14 mouse cellular contexts compared by ENCODE assay signal in the genomic region with DNA sequence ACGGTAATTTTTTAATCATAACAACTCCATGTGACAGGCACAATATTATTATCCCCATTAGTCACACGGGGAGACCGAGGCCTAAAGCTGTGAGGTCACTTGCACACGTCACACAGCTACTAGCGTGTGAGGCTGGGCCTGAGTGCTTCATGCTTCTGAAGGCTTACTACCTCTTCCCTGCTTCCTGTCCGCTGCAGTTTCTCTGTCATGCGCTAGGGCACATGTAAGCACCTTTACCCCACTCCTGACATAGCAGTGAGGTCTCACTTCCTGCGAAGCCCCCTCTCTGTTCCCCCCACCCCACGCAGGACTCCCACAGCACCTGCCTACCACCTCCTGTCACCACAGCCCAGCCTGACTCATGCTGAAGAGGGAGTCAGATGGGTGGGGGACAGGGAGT. TPM values are rescaled to one million over a fixed set of nuclear protein-coding genes. Genes with fewer than 3 reads are reported as not detected.
DNase-seq lines count a peak whose midpoint lies in the region; ATAC-seq lines count a peak whose summit lies in the region.
"Had no signal": no experiment of that assay in that cellular context is flagged by ENCODE, and none has a peak within 500 bp of the region (broad histone marks: within the 10 kb centered on the region; RNA-seq: fewer than 3 reads in every experiment).

No protein-coding gene starts in this region.

- no peaks in the 10 kb centered on the region for H3K9me3 ChIP-seq in forebrain, embryonic 16.5 days (ENCODE audit: control insufficient read depth, low read length)
- no peaks in the 10 kb centered on the region for H3K9me3 ChIP-seq in forebrain, embryonic 14.5 days (replicated peaks; ENCODE audit: control insufficient read depth, low read length)
- H3K9me3 ChIP-seq in lung, embryonic 16.5 days (ENCODE audit: control insufficient read depth, low read length): no peaks in the 10 kb centered on the region
- no peaks in the 10 kb centered on the region for H3K9me3 ChIP-seq in intestine, embryonic 15.5 days
- H3K9me3 ChIP-seq in liver, embryonic 11.5 days (ENCODE audit: control insufficient read depth, low read length): no peaks in the 10 kb centered on the region

- H3K27me3 ChIP-seq in forebrain, embryonic 16.5 days (replicated peaks; ENCODE audit: control insufficient read depth, insufficient read depth, low read length): no peaks in the 10 kb centered on the region
- H3K27me3 ChIP-seq in forebrain, embryonic 14.5 days (replicated peaks; ENCODE audit: control insufficient read depth, insufficient read depth, low read length): no peaks in the 10 kb centered on the region
- H3K27me3 ChIP-seq in lung, embryonic 16.5 days (ENCODE audit: control insufficient read depth, insufficient read depth, low read depth, low read length): no peaks in the 10 kb centered on the region
- H3K27me3 ChIP-seq in intestine, embryonic 15.5 days (replicated peaks): no peaks in the 10 kb centered on the region
- H3K27me3 ChIP-seq in liver, embryonic 11.5 days (replicated peaks; ENCODE audit: control insufficient read depth, insufficient read depth, low read length): no peaks in the 10 kb centered on the region

- H3K4me1 ChIP-seq in forebrain, embryonic 16.5 days (replicated peaks; ENCODE audit: control insufficient read depth, insufficient read depth, low read length): peaks cover 63% of the 10 kb centered on the region
- peaks cover 40% of the 10 kb centered on the region for H3K4me1 ChIP-seq in forebrain, embryonic 14.5 days (ENCODE audit: control insufficient read depth, insufficient read depth, low read length)
- H3K4me1 ChIP-seq in lung, embryonic 16.5 days (replicated peaks; ENCODE audit: control insufficient read depth, insufficient read depth, low read length): peaks cover 8% of the 10 kb centered on the region
- H3K4me1 ChIP-seq in intestine, embryonic 15.5 days (replicated peaks): peaks cover 15% of the 10 kb centered on the region
- H3K4me1 ChIP-seq in liver, embryonic 11.5 days (replicated peaks; ENCODE audit: control insufficient read depth, insufficient read depth, low read length): peaks cover 32% of the 10 kb centered on the region

- no peak overlapping the region for H3K9ac ChIP-seq in forebrain, embryonic 16.5 days (replicated peaks; ENCODE audit: low read depth, low read length)
- no peak overlapping the region for H3K9ac ChIP-seq in forebrain, embryonic 14.5 days (ENCODE audit: low read length)
- no peak overlapping the region for H3K9ac ChIP-seq in lung, embryonic 16.5 days (ENCODE audit: low read length)
- no peak overlapping the region for H3K9ac ChIP-seq in intestine, embryonic 15.5 days
- H3K9ac ChIP-seq in liver, embryonic 11.5 days (ENCODE audit: low read depth, low read length): no peak overlapping the region
- H3K9ac ChIP-seq: liver, postnatal 0 days had no signal

- no peak overlapping the region for H3K4me3 ChIP-seq in forebrain, embryonic 16.5 days (replicated peaks; ENCODE audit: low read length)
- H3K4me3 ChIP-seq in forebrain, embryonic 14.5 days (ENCODE audit: low read depth, low read length): no peak overlapping the region
- no peak overlapping the region for H3K4me3 ChIP-seq in lung, embryonic 16.5 days (ENCODE audit: low read length)
- no peak overlapping the region for H3K4me3 ChIP-seq in intestine, embryonic 15.5 days (replicated peaks)
- H3K4me3 ChIP-seq in liver, embryonic 11.5 days (ENCODE audit: low read depth, low read length): no peak overlapping the region

- H3K27ac ChIP-seq in forebrain, embryonic 16.5 days (ENCODE audit: low read length): no peak overlapping the region
- H3K27ac ChIP-seq in forebrain, embryonic 14.5 days (ENCODE audit: low read depth, low read length): no peak overlapping the region
- H3K27ac ChIP-seq in lung, embryonic 16.5 days (ENCODE audit: low read length): no peak overlapping the region
- H3K27ac ChIP-seq in intestine, embryonic 15.5 days: no peak overlapping the region
- no peak overlapping the region for H3K27ac ChIP-seq in liver, embryonic 11.5 days (ENCODE audit: low read depth, low read length)

- no peak for DNase-seq in forebrain, embryonic 14.5 days (ENCODE audit: low spot score)
- DNase-seq in lung, postnatal 10 days: no peak
- peak; percentile 28 to 44 for DNase-seq in thymus, postnatal 10 days (ENCODE audit: low spot score in 2 of 2)
- DNase-seq in liver, embryonic 11.5 days (ENCODE audit: low spot score): no peak
- no peak for DNase-seq in kidney, postnatal 36 days
- DNase-seq: adrenal gland, postnatal 25 days; cerebellum, adult 11-12 months; embryo, embryonic 11 days; heart, postnatal 36 days; left cerebral cortex, postnatal 4 days; liver, postnatal 0 days had no signal

- ATAC-seq in forebrain, embryonic 16.5 days: peak; percentile 21; the same call in 1 of the 2 replicates
- no peak for ATAC-seq in forebrain, embryonic 14.5 days
- ATAC-seq in lung, embryonic 16.5 days (ENCODE audit: low read depth): peak; percentile 15; the same call in 1 of the 2 replicates
- ATAC-seq in intestine, embryonic 15.5 days: peak; percentile 35
- no peak for ATAC-seq in liver, embryonic 11.5 days (replicated peaks; ENCODE audit: low FRiP score)

- 87% methylated on average over 9 of the region's 9 CpGs for WGBS in forebrain, embryonic 16.5 days
- WGBS in forebrain, embryonic 14.5 days: 87% methylated on average over 9 of the region's 9 CpGs
- WGBS in lung, embryonic 16.5 days: 71% methylated on average over 9 of the region's 9 CpGs
- WGBS in intestine, embryonic 15.5 days: 68% methylated on average over 9 of the region's 9 CpGs
- 79% methylated on average over 9 of the region's 9 CpGs for WGBS in liver, embryonic 11.5 days

- no peaks in the 10 kb centered on the region for H3K36me3 ChIP-seq in forebrain, embryonic 16.5 days (ENCODE audit: control insufficient read depth, insufficient read depth)
- H3K36me3 ChIP-seq in forebrain, embryonic 14.5 days (ENCODE audit: control insufficient read depth, insufficient read depth, low read length): no peaks in the 10 kb centered on the region
- no peaks in the 10 kb centered on the region for H3K36me3 ChIP-seq in lung, embryonic 16.5 days (ENCODE audit: control insufficient read depth, insufficient read depth, low read length)
- H3K36me3 ChIP-seq in intestine, embryonic 15.5 days: no peaks in the 10 kb centered on the region
- H3K36me3 ChIP-seq in liver, embryonic 11.5 days (ENCODE audit: control insufficient read depth, insufficient read depth, low read length): no peaks in the 10 kb centered on the region; the same call in 1 of the 2 replicates

- H3K4me2 ChIP-seq in forebrain, embryonic 16.5 days (ENCODE audit: low read length): no peak overlapping the region
- H3K4me2 ChIP-seq in forebrain, embryonic 14.5 days (ENCODE audit: low read length): no peak overlapping the region
- no peak overlapping the region for H3K4me2 ChIP-seq in lung, embryonic 16.5 days (ENCODE audit: low read depth, low read length)
- no peak overlapping the region for H3K4me2 ChIP-seq in intestine, embryonic 15.5 days (replicated peaks)
- H3K4me2 ChIP-seq in liver, embryonic 11.5 days: no peak overlapping the region

RNA-seq across cellular contexts. Expression of gene Fyn, which starts 8.0 kb away (rescaled TPM):
- 74.4 and 75.7 TPM in 2 replicates for polyA plus RNA-seq in forebrain, embryonic 16.5 days (2015; fragmentation: Nextera tagmentation; extraction: Ambion mirVana)
- polyA plus RNA-seq in forebrain, embryonic 14.5 days (2014; fragmentation: Nextera tagmentation; extraction: Ambion mirVana): 79.1 and 85.0 TPM in 2 replicates
- polyA plus RNA-seq in lung, embryonic 16.5 days (2015; fragmentation: Nextera tagmentation; extraction: Ambion mirVana): 13.4 and 16.8 TPM in 2 replicates
- 21.3 and 23.4 TPM in 2 replicates for polyA plus RNA-seq in intestine, embryonic 15.5 days (2015; fragmentation: Nextera tagmentation; extraction: Ambion mirVana)
- polyA plus RNA-seq in liver, embryonic 11.5 days (2014; fragmentation: Nextera tagmentation; extraction: Ambion mirVana): 19.3 and 20.4 TPM in 2 replicates

Comparison
In these comparisons a context has a peak if more than half of its experiments do, and no peak if none do; other contexts are left out.
1. ATAC-seq: peak in forebrain, embryonic 16.5 days (single experiment), lung, embryonic 16.5 days (single experiment) and intestine, embryonic 15.5 days (single experiment); none in forebrain, embryonic 14.5 days (single experiment) and liver, embryonic 11.5 days (single experiment).
2. DNase-seq: peak in thymus, postnatal 10 days (2 of 2); none in forebrain, embryonic 14.5 days (single experiment), lung, postnatal 10 days (single experiment), liver, embryonic 11.5 days (single experiment) and kidney, postnatal 36 days (0 of 2).